Mouse (Mus musculus): Measurements from ENCODE around the gene Map3k4. TPM values are rescaled to one million over a fixed set of nuclear protein-coding genes. Genes with fewer than 3 reads are reported as not detected.
"Not testable (repeated sequence)": the region's sequence is repeated elsewhere in the genome, so short reads cannot be mapped to it uniquely, and the experiment has no call there.

The Map3k4 gene
- polyA plus RNA-seq, 1 experiment, result 12.3 TPM

DNA sequence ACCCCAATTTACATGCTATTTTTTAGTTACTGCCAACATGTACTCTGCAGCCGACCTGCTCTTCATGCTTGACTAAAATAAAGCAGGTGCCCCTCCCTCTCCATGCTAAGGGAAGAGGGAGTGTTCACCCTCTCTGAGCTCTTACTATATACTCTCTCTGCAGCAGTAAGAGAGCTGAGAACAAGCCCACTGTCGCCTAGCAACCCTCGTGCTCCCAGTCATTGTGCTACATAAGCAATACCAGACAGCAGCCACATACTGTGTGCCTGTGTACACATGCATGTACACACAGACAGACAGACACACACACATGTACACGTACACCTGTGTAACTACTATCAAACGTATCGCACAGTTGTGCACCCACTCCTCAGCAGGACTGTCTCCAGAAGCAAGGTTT lies 88.4 kb downstream of the Map3k4 start:
- DNase-seq (ENCODE audit: low read depth, low spot score), result no peak
- WGBS, result 82% methylated on average over 6 of the region's 6 CpGs

DNA sequence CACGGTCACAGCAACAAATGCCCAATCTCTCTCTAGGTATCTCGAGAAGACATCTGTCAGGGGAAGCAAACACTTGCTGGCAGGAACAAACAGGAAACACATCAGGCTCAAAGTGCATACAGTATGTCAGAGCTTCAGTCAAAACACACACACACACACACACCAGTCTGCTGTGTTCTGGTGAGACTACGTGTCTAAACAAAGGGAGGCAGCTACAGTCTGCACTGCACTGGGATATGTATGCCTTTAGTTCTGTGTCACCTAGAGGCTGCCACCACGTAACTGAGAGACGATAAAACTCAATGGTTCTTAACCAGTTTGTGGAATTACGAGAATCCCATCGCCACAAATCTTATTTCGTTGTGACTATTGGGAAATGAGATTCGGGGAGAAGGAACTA lies 88.8 kb downstream of the Map3k4 start:
- 89% methylated on average over 9 of the region's 9 CpGs for WGBS

DNA sequence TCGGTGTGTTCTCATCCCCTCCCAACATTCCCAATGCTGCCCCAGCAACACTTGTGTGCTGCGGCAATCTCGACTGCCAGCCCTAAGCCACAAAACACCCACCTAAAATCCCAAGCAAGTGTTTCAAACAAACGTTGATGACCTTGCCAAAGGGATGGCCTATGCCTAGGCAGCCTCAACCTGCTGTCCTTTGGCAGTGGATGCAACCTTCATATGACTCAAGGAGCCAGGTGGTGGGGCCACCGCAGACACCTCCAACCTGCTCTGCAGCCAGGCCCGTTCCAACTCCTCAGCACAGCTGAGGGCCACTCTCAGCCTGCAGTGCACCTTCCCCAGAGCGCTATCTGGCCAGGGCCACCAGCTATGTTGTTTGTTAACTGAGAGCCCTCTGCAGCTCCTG lies 90.1 kb downstream of the Map3k4 start:
- no peak for DNase-seq (ENCODE audit: low read depth, low spot score)
- 92% methylated on average over 7 of the region's 7 CpGs for WGBS

More for the DNA sequence above, 88.8 kb downstream of the Map3k4 start:
- no peak for DNase-seq (ENCODE audit: low read depth, low spot score)

DNA sequence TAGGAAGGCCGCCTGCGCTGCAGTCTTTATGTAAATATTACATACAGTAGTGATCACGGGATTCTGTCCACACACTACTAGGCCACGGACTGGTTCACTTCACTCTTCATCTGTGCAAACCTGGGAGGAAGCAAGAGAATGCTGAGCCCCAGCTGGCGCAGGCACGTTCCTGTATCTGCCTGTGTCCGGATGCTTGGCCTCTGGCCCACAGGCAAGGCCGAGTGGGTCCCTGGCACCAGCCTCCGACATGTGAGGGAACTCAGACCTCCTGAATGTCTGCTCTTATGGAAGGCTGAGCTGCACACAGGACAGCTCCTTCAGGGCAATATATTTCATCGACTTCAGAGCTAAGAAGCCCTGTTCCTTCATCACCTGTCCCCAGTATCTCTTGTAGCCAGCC lies 90.6 kb downstream of the Map3k4 start:
- DNase-seq (ENCODE audit: low read depth, low spot score), result no peak
- WGBS, result 81% methylated on average over 10 of the region's 10 CpGs

DNA sequence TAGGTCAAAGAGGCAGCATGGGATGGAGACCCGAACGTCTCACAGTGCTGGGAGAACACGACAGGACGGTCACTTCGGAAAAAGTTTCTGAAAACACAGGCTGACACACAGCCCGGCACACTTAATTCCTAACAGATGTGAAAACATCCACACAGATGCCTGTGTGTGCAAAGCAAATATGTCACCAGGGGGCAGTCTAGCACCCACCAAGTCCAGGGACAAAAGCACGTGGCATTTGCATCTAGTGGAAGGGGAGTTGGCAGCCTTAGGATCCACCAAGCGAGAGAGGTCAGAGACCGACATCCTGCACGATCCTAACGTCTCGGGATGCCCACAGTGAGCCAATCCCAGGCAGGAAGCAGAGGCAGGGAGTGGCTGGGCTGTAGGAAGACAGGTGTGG lies 92.0 kb downstream of the Map3k4 start:
- 59% methylated on average over 12 of the region's 12 CpGs for WGBS

DNA sequence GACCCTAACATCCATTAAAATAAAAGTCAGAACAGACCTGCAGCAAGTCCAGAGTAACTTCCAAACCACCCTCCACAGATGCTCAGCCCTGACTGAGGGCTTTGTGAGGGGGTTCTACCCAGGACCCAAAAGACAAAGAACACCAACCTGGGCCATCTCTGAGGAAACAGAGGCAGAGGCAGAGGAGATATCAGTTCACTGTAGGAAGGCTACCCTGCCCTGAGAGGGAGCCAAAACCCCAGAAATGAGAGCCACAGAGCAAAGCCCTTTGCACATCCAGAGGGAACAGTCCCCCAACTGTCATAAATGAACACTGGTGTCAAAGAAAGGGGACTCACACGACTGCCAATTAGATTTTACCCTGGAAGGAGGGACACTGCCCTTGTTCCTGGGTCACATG lies 93.4 kb downstream of the Map3k4 start:
- DNase-seq (ENCODE audit: low read depth, low spot score), result no peak
- WGBS, result 52% methylated on average over 1 of the region's 1 CpGs

More for the DNA sequence above, 92.0 kb downstream of the Map3k4 start:
- no peak for DNase-seq (ENCODE audit: low read depth, low spot score)

DNA sequence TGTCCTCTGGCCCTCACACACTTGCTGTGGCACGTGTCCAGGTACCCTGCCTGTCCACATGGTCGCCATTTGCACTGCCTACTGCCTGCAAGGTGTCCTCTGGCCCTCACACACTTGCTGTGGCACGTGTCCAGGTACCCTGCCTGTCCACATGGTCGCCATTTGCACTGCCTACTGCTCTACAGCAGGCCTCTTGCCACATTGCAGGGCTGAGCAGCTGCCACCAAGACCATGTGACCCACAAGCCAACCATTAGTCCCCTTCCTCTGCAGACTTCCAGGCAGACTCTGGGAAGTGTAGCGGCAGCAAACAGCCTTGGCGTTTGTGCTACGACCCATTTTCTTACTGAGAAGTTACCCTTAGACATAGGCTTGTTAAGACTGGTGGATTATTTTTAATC lies 94.0 kb downstream of the Map3k4 start:
- 83% methylated on average over 7 of the region's 7 CpGs for WGBS
- DNase-seq (ENCODE audit: low read depth, low spot score), result not testable (repeated sequence)

DNA sequence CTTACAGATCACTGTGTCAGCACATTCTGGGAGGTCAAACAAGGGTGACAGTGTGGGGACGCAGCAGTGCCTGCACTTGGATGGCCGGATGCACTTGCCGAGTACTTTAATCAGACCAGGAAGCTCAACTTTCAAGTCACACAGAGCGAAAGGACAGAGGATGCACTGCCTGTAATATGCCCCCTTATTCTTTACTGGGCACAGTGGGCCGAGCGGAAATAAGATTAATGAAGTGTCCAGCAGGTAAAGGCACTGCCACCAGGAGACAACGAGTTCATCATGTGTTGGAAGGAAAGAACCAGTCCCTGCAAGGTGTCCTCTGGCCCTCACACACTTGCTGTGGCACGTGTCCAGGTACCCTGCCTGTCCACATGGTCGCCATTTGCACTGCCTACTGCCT lies 94.5 kb downstream of the Map3k4 start:
- 92% methylated on average over 9 of the region's 9 CpGs for WGBS
- DNase-seq (ENCODE audit: low read depth, low spot score), result no peak

DNA sequence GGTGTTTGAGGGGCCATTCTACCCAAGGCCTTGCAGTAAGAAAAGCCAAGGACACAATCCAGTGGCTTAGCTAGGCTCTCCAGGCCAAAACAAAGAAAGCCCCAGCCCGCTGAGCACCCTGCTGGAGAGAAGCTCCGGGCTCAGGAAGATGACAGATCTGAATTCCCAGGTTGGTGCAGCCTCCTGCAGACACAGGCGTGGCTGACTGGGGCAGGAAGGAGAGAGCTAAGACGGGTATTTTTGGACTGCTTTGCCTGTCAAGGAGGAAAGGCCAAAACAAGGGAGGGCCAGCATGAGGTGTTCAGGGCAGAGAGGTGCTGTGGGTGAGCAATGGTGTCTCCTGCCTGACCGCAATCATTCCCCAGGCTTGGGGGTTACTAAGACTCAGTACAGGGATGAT lies 94.9 kb downstream of the Map3k4 start:
- no peak for DNase-seq (ENCODE audit: low read depth, low spot score)
- WGBS, result 77% methylated on average over 5 of the region's 5 CpGs

DNA sequence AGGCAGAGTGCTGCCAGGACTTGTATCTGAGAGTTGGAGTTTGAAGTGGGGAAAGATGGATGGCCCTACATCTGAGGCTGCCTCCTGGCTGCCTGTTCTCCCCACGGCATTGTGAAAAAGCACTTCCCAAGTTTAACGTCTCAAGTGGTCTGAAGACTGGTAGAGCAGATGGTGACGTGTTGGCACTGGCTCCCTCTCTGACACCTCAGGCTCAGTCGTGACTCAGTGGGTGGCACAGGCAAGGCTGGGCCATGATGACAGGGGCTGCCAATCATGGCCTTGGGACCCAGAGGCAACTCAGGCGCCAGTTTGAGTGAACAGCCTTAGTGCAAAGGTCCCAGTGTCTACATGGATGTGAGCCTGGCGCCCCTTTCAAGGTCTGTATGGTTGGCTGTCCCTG lies 96.7 kb downstream of the Map3k4 start:
- no peak for DNase-seq (ENCODE audit: low read depth, low spot score)

DNA sequence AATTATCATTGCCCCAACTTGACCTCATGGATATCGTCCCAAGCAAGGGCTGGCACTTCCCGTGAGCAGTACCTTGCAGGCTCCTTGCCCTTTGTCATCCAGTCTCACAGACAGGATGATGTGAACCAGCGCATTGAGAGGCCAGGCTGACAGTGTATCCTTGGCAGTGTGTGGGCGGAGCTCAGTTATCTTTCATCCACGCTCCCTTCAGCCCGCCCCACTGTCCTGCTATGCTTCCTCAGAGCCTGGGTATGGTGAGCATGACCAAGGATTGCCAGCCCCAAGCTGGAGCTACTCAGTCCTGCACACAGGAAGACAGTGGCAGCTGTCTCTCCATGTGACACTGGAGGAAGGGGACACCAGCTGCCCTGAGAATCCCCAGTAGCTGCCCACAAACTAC lies 102.4 kb downstream of the Map3k4 start:
- 77% methylated on average over 6 of the region's 6 CpGs for WGBS
- DNase-seq (ENCODE audit: low read depth, low spot score), result no peak

More for the DNA sequence above, 96.7 kb downstream of the Map3k4 start:
- WGBS, result 83% methylated on average over 6 of the region's 6 CpGs

DNA sequence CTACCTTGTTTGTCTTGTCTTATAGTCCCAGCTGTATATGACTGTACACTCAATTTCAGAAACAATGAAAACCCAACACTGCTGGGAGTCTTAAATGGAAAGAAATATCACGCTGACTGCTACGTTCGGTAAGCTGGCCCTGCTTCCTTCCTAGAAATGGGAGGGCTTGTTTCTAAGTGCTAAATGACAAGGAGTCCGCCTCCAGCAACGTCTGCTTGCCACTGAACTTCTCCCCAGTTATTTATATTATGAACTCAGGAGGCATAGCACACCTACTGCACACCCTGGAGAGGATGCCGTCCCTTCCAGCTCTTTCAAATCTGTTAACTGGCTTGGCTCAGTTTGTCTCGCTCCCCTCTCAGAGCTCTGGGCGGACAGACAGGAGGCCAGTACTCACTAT lies 105.2 kb downstream of the Map3k4 start:
- no peak for DNase-seq (ENCODE audit: low read depth, low spot score)
- 89% methylated on average over 8 of the region's 8 CpGs for WGBS

DNA sequence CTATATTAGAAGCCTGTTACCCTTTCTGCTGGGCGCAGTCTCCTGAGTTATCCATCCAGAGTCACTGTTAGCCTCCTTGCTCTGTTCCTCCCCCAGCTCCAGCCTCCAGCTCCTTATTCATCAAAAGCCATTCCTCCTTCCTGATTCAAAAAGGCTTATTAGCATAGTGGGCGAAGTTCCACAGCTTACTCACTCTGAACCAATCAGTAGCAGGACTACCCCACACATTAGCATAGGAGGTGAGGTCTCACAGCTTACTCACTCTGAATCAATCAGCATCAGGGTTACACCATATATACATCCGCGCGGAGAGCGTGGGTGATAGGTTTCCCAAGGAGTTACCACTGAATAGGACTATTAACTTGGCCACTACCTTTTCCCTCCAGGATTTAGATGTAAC lies 106.3 kb downstream of the Map3k4 start:
- no peak for DNase-seq (ENCODE audit: low read depth, low spot score)
- 94% methylated on average over 6 of the region's 6 CpGs for WGBS

DNA sequence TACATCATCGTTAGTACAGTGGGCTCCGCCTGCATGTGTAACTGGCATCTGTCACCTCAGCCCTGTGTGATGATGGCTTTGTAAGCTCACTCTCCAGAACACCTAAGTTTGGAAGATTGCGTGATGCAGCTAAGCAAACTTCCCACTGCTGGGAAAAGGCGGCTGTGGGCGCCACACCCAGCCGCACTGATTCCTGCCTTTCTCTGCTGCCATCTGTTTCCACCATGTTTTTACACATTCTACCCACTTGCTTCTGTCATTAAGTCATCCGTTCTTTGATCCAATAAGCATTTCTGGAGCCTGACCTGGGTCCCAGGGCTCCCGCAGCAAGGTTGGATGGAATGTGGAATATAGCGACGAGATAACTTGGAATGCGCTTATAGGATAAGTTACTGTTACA lies 106.7 kb downstream of the Map3k4 start:
- WGBS, result 94% methylated on average over 11 of the region's 11 CpGs
- DNase-seq (ENCODE audit: low read depth, low spot score), result no peak

DNA sequence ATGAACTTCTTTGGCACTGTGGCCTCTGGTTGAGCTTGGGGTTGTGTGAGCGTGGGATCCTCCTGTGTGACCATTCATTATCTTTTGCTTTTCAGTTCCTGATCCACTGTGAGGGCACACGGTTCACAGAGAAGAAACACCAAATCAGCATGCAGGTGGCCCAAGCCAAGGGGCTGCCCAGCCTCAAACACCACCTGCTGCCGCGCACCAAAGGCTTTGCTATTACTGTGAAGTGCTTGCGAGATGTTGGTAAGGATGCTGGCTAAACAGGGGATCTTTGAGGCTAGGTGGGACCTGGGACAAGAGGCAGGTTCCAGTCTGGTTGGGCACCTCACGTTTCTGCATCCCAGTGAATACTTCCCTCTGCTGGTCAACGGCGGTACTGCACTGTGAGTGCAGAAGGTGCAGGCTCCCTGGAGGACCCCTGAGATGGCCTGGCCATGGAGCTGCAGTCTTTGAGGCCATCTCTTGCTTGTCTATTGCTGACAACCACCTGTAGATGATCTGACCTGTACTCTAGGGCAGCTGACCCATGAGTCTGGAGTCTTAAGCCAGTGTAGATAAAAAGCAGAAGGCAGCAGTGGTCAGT lies 108.0 kb downstream of the Map3k4 start:
- DNase-seq (ENCODE audit: low read depth, low spot score), result no peak
- WGBS, result 35% methylated on average over 8 of the region's 8 CpGs

DNA sequence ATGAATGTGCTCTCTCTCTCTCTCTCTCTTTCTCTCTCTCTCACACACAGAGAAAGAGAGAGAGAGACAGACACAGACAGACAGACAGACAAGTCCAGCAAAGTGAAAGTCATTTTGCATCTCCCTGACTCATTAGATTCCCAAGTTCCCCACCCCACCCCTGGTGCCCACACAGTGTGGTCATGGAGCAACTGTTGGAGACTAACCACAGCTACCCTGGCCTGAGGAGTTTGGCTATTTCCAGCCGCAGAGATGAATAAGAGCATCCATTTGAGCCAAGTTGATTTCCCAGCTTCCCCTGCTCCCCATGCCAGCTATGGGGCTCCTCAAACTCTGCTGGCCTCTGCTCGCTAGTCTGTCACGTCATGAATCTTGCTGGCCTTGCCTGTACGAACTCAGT lies 109.1 kb downstream of the Map3k4 start:
- DNase-seq (ENCODE audit: low read depth, low spot score), result no peak
- 80% methylated on average over 4 of the region's 4 CpGs for WGBS

DNA sequence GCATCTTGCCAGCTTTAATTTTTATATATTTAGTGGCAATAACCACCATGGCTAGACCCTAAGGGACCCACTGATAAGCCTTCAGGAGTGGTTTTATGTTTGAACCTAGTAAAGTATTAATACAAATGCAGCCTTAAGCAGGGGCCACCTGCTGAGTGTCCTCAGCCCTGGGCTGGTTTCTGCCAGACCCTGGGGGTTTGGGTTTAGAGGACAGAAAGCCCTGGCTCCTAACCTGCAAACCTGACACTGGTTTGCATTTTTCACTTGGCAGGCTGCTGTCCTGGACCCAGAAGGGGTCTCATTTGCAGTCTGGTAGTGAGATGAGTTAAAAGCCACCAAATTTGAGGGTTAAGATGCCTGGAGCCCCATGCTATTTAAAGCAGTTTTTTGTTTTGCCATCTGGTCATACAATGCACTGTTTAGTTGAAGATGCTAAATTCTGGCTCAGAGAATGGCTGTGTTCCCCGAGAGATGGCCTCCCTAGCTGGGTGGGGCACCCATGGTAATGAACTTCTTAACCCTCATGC lies 111.5 kb downstream of the Map3k4 start:
- whole genome bisulfite sequencing, result 28% methylated on average over 1 of the region's 1 CpGs
- DNase-seq (ENCODE audit: low read depth, low spot score), result no peak

DNA sequence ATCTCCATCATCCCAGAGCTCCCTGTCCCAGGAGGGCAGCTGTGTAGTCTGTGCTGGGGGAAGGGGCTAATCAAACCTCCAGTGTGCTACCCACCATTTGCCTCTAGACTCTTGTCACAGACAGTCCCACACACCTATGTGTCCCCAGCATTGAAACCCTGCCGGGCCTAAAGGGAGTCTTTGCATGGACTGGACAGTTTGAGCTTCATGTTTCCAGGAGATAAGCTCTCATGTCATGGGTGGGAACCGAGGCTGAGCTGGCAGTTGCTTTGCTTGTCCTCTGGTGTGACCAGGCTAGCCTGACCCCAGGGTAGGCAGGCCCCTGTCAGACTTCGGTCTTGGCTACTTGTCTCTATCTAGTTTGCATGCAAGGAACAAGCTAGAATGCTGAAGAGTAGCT lies 112.3 kb downstream of the Map3k4 start:
- DNase-seq (ENCODE audit: low read depth, low spot score), result no peak
- WGBS, result 78% methylated on average over 3 of the region's 3 CpGs

DNA sequence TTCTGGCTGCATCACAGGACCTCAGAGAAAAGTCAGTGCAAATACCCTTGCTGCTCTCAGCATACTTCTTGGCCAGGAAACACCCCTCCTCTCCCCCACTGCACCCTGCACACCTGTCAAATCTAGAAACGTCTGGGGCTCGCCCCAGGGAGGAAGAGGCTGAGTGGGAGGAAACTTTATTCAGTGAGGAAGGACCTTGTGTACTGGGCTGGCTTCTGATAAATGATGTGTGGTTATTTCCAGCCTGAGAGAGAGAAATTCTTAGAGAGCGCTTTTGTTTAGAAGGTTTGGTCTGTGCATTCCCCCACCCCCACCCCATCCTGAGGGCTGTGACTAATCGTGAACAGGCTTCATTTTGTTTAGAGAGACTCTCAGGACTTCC lies 112.9 kb downstream of the Map3k4 start:
- 11% methylated on average over 4 of the region's 4 CpGs for WGBS
- no peak for DNase-seq (ENCODE audit: low read depth, low spot score)

DNA sequence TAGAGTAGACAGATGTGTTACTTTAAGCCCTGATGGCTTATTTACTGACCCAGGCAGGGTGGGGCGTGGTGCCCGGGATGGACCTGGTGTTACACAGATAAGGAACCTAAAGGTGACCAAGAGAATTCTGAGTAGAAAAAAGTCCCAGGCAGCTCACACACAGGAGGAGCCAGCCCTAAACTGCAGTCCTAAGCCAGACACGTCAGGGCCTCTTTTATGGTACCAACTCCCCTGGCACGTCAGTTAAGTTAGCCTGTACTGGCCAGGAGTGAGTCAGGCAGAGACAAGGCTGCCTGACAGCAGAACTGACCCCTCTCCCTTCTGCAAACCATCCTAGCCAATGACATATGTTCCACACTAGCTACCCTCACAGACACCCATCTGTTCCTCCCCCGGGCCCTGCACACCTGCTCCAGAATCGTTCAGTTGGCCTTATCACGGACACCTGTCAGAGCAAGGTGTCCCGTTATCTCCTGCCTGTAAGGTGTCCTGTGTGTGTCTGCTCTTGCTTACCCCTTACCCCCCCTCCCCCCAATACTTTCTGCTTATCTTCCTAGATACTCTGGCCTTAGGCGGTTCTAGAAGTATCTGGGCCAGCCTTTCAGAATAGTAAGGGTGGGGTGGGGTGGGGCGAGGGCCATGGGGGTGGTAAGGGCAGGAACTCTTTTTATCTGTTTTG lies 113.4 kb downstream of the Map3k4 start:
- no peak for DNase-seq (ENCODE audit: low read depth, low spot score)
- 35% methylated on average over 10 of the region's 10 CpGs for WGBS

DNA sequence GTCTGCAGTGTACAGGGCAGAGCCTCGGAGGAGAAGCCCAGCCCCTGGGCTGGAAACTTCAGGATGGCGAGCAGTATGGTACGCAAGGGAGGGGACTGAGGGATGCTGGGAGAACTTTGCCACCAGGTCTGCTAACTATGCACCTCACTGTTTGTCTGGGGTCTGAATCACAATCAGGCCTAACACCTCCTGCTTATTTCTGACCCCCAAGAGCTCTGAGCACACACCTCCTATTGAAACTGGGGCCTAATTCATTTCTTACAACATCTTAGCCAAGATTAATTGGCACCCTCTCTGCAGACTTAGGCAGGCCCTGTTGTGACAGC lies 113.9 kb downstream of the Map3k4 start:
- no peak for DNase-seq (ENCODE audit: low read depth, low spot score)
- WGBS, result 77% methylated on average over 3 of the region's 3 CpGs

DNA sequence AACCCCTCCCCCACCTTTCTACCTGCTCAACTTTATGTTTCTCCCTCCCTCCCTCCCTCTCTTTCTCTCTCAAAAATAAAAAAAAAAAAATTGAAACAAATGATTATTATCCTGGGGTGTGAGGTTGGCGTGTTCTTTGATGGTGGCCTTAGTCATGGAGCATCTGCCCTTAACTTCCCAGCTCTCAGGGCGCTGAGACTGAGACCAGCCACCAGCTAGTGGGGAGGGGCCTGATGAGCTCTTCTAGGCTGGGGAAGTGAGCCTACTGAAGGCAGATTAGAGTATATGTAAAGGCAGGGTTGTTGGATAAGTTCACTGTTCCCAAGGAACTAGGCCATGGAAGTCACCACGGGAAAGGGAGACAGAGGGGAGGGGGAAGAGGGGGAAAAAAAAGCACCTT lies 114.3 kb downstream of the Map3k4 start:
- 87% methylated on average over 3 of the region's 3 CpGs for WGBS
- DNase-seq (ENCODE audit: low read depth, low spot score), result no peak
